Mouse (Mus musculus) cortical plate, adult 2 months (tissue): Measurements from ENCODE around the gene Scel.

Experiments
- CTCF ChIP-seq: fragments of 200-500 bp; IDR thresholded peaks from 2 replicates; pipeline ENCODE4 v1.5.1; 2011; ENCODE audit warnings: mild to moderate bottlenecking, control low read depth, low read length; ENCODE audit not compliant: insufficient read depth; ENCODE audit errors: extremely low read depth
- POLR2A ChIP-seq: fragments of 200-500 bp; IDR thresholded peaks from 2 replicates; pipeline ENCODE4 v1.6.1; 2011; ENCODE audit warnings: mild to moderate bottlenecking, low read length, control low read depth; ENCODE audit not compliant: insufficient read depth; ENCODE audit errors: extremely low read depth

DNA sequence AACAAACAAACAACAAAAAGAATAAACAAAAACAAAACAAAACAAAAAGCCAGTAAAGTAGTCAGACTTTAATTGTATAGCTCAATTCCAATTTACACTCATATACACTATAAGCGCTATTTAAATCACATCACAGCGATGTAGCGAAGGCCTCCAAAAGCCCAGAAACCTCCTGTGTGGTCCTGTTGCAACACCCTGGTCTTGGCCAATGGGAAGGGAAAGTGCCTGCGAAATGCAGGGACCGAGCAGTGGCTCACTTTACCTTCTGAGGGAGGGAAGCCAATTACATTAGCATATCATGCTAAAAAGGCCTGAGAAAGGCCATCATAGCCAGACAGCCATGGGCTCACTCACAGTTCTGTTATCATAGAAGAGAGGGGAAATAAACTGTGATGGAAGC, 14.5 kb upstream of the Scel start:
- TF ChIP-seq CTCF = no peak
- no peak for TF ChIP-seq POLR2A
